Mouse (Mus musculus): ENCODE results near the gene Cstb. TPM values are rescaled to one million over a fixed set of nuclear protein-coding genes. Genes with fewer than 3 reads are reported as not detected.

Cstb gene
- polyA plus RNA-seq, 1 experiment, result 355 TPM

- H3K79me2 ChIP-seq (ENCODE audit: control insufficient read depth, insufficient read depth), result no peaks in the 10 kb centered on the region
- H3K4me3 ChIP-seq (ENCODE audit: insufficient read depth, poor library complexity, severe bottlenecking), result no peak overlapping the region
- peaks cover 50% of the 10 kb centered on the region for H3K36me3 ChIP-seq (ENCODE audit: control insufficient read depth, insufficient read depth)
- no peaks in the 10 kb centered on the region for H3K27me3 ChIP-seq (ENCODE audit: control insufficient read depth, insufficient read depth, insufficient read length)
- no peak for TF ChIP-seq MYOG (IDR thresholded peaks at IDR 0.05; ENCODE audit: control insufficient read depth, extremely low read depth, insufficient read length)
- no peak for TF ChIP-seq CEBPB (IDR thresholded peaks at IDR 0.05; ENCODE audit: low read depth)
- TF ChIP-seq MAX (IDR thresholded peaks at IDR 0.05), result no peak
- TF ChIP-seq MYOD1 (IDR thresholded peaks at IDR 0.05; ENCODE audit: control insufficient read depth, insufficient read length, low read depth), result no peak
- no peak for TF ChIP-seq FOSL1 (IDR thresholded peaks at IDR 0.05; ENCODE audit: insufficient read depth, low read length, poor library complexity, severe bottlenecking)
- no peak for TF ChIP-seq CTCF (IDR thresholded peaks at IDR 0.05; ENCODE audit: control insufficient read depth, insufficient read depth, insufficient read length)
- TF ChIP-seq USF1 (IDR thresholded peaks at IDR 0.05; ENCODE audit: low read depth), result no peak
- H3ac ChIP-seq (ENCODE audit: control insufficient read depth, insufficient read length, low read depth), result no peak overlapping the region
- no peaks in the 10 kb centered on the region for H3K79me3 ChIP-seq (ENCODE audit: low read depth)
Measured at GRCm38 (mm10) chr10:78399090-78399657, 26.3 kb upstream of the Cstb start.

GRCm38 (mm10) chr10:78401127-78401526 lies 24.3 kb upstream of the Cstb start:
- H3K79me3 ChIP-seq (ENCODE audit: low read depth), result no peaks in the 10 kb centered on the region
- H3K79me2 ChIP-seq (ENCODE audit: control insufficient read depth, insufficient read depth), result no peaks in the 10 kb centered on the region
- peaks cover 67% of the 10 kb centered on the region for H3K36me3 ChIP-seq (ENCODE audit: control insufficient read depth, insufficient read depth)
- no peak overlapping the region for H3K4me3 ChIP-seq (ENCODE audit: insufficient read depth, poor library complexity, severe bottlenecking)
- no peaks in the 10 kb centered on the region for H3K27me3 ChIP-seq (ENCODE audit: control insufficient read depth, insufficient read depth, insufficient read length)
- TF ChIP-seq USF1 (IDR thresholded peaks at IDR 0.05; ENCODE audit: low read depth), result no peak
- no peak for TF ChIP-seq FOSL1 (IDR thresholded peaks at IDR 0.05; ENCODE audit: insufficient read depth, low read length, poor library complexity, severe bottlenecking)
- TF ChIP-seq CEBPB (IDR thresholded peaks at IDR 0.05; ENCODE audit: low read depth), result no peak
- TF ChIP-seq MAX (IDR thresholded peaks at IDR 0.05), result no peak
- H3ac ChIP-seq (ENCODE audit: control insufficient read depth, insufficient read length, low read depth), result no peak overlapping the region

GRCm38 (mm10) chr10:78402301-78402922 lies 23.1 kb upstream of the Cstb start:
- Histone ChIP-seq H3K4me3 (ENCODE audit: insufficient read depth, poor library complexity, severe bottlenecking) (no peak overlapping the region), H3K27me3 (ENCODE audit: control insufficient read depth, insufficient read depth, insufficient read length) (no peaks in the 10 kb centered on the region), H3K79me2 (ENCODE audit: control insufficient read depth, insufficient read depth) (no peaks in the 10 kb centered on the region), H3K36me3 (ENCODE audit: control insufficient read depth, insufficient read depth) (peaks cover 80% of the 10 kb centered on the region), H3ac (ENCODE audit: control insufficient read depth, insufficient read length, low read depth) (no peak overlapping the region), H3K79me3 (ENCODE audit: low read depth) (no peaks in the 10 kb centered on the region)
- TF ChIP-seq CTCF (IDR thresholded peaks at IDR 0.05; ENCODE audit: control insufficient read depth, insufficient read depth, insufficient read length) (no peak), FOSL1 (IDR thresholded peaks at IDR 0.05; ENCODE audit: insufficient read depth, low read length, poor library complexity, severe bottlenecking) (no peak), CEBPB (IDR thresholded peaks at IDR 0.05; ENCODE audit: low read depth) (no peak), MYOD1 (IDR thresholded peaks at IDR 0.05; ENCODE audit: control insufficient read depth, insufficient read length, low read depth) (no peak), MYOG (IDR thresholded peaks at IDR 0.05; ENCODE audit: control insufficient read depth, extremely low read depth, insufficient read length) (no peak)

- Histone ChIP-seq H3K79me3 (ENCODE audit: low read depth) (peaks cover 11% of the 10 kb centered on the region), H3ac (ENCODE audit: control insufficient read depth, insufficient read length, low read depth) (no peak overlapping the region), H3K36me3 (ENCODE audit: control insufficient read depth, insufficient read depth) (peaks cover 90% of the 10 kb centered on the region), H3K4me3 (ENCODE audit: insufficient read depth, poor library complexity, severe bottlenecking) (no peak overlapping the region), H3K79me2 (ENCODE audit: control insufficient read depth, insufficient read depth) (peaks cover 20% of the 10 kb centered on the region), H3K27me3 (ENCODE audit: control insufficient read depth, insufficient read depth, insufficient read length) (no peaks in the 10 kb centered on the region)
- TF ChIP-seq FOSL1 (IDR thresholded peaks at IDR 0.05; ENCODE audit: insufficient read depth, low read length, poor library complexity, severe bottlenecking), result no peak
- no peak for TF ChIP-seq CEBPB (IDR thresholded peaks at IDR 0.05; ENCODE audit: low read depth)
- TF ChIP-seq MYOD1 (IDR thresholded peaks at IDR 0.05; ENCODE audit: control insufficient read depth, insufficient read length, low read depth), result no peak
- no peak for TF ChIP-seq CTCF (IDR thresholded peaks at IDR 0.05; ENCODE audit: control insufficient read depth, insufficient read depth, insufficient read length)
- no peak for TF ChIP-seq MAX (IDR thresholded peaks at IDR 0.05)
- TF ChIP-seq USF1 (IDR thresholded peaks at IDR 0.05; ENCODE audit: low read depth), result no peak
- no peak for TF ChIP-seq MYOG (IDR thresholded peaks at IDR 0.05; ENCODE audit: control insufficient read depth, extremely low read depth, insufficient read length)
Measured at GRCm38 (mm10) chr10:78406152-78406551, 19.3 kb upstream of the Cstb start.

GRCm38 (mm10) chr10:78407132-78407531 lies 18.3 kb upstream of the Cstb start:
- Histone ChIP-seq H3ac (ENCODE audit: control insufficient read depth, insufficient read length, low read depth) (no peak overlapping the region), H3K79me3 (ENCODE audit: low read depth) (peaks cover 21% of the 10 kb centered on the region), H3K36me3 (ENCODE audit: control insufficient read depth, insufficient read depth) (peaks cover 81% of the 10 kb centered on the region), H3K4me3 (ENCODE audit: insufficient read depth, poor library complexity, severe bottlenecking) (no peak overlapping the region), H3K79me2 (ENCODE audit: control insufficient read depth, insufficient read depth) (peaks cover 30% of the 10 kb centered on the region), H3K27me3 (ENCODE audit: control insufficient read depth, insufficient read depth, insufficient read length) (no peaks in the 10 kb centered on the region)
- TF ChIP-seq MYOD1 (IDR thresholded peaks at IDR 0.05; ENCODE audit: control insufficient read depth, insufficient read length, low read depth), result no peak

Data from C2C12 (cell line).